Mouse (Mus musculus): ENCODE measurements around the gene Myo15b. TPM values are rescaled to one million over a fixed set of nuclear protein-coding genes. Genes with fewer than 3 reads are reported as not detected.

The Myo15b gene
- polyA plus RNA-seq, 1 experiment from 2014 or later = 0.27 TPM

GRCm38 (mm10) chr11:115894755-115895520 lies 36.7 kb downstream of the Myo15b start:
- Histone ChIP-seq H3K4me2 (no peak overlapping the region), H3K9ac (no peak overlapping the region), H3K36me3 (peaks cover 36% of the 10 kb centered on the region), H3K4me1 (peaks cover 20% of the 10 kb centered on the region), H3K27ac (replicated peaks) (no peak overlapping the region), H3K4me3 (no peak overlapping the region), H3K27me3 (replicated peaks) (no peaks in the 10 kb centered on the region), H3K9me3 (no peaks in the 10 kb centered on the region)
- ATAC-seq (ENCODE audit: extremely low read depth, insufficient number of reproducible peaks, low FRiP score, low TSS enrichment) = no peak
- 54% methylated on average over 14 of the region's 14 CpGs for WGBS

- Histone ChIP-seq H3K4me1 (peaks cover 52% of the 10 kb centered on the region), H3K9ac (peak overlapping the region; percentile 58; the same call in 1 of the 2 replicates), H3K4me2 (no peak overlapping the region), H3K36me3 (peaks cover 27% of the 10 kb centered on the region), H3K27ac (replicated peaks) (peak overlapping the region; percentile 1; the same call in 1 of the 2 replicates), H3K4me3 (no peak overlapping the region), H3K9me3 (no peaks in the 10 kb centered on the region), H3K27me3 (replicated peaks) (no peaks in the 10 kb centered on the region)
- WGBS = 76% methylated on average over 7 of the region's 7 CpGs
- ATAC-seq (ENCODE audit: extremely low read depth, insufficient number of reproducible peaks, low FRiP score, low TSS enrichment) = no peak
Measured at GRCm38 (mm10) chr11:115898446-115898845, 40.2 kb downstream of the Myo15b start.

GRCm38 (mm10) chr11:115898886-115899285 lies 40.7 kb downstream of the Myo15b start:
- Histone ChIP-seq H3K9ac (peak overlapping the region; percentile 58; the same call in 1 of the 2 replicates), H3K27me3 (replicated peaks) (no peaks in the 10 kb centered on the region), H3K4me1 (peaks cover 56% of the 10 kb centered on the region), H3K9me3 (no peaks in the 10 kb centered on the region), H3K36me3 (peaks cover 22% of the 10 kb centered on the region), H3K4me3 (no peak overlapping the region), H3K27ac (replicated peaks) (peak overlapping the region; percentile 99), H3K4me2 (no peak overlapping the region)
- 12% methylated on average over 4 of the region's 4 CpGs for WGBS
- ATAC-seq (ENCODE audit: extremely low read depth, insufficient number of reproducible peaks, low FRiP score, low TSS enrichment) = no peak

GRCm38 (mm10) chr11:115899486-115900266 lies 41.5 kb downstream of the Myo15b start, which contains the start of gene Smim5:
Gene Smim5 (plus strand): TSS chr11:115899966.
- peaks cover 64% of the 10 kb centered on the region for H3K4me1 ChIP-seq
- H3K9me3 ChIP-seq = no peaks in the 10 kb centered on the region
- H3K9ac ChIP-seq = peak within 1 kb of the TSS; percentile 73
- H3K4me2 ChIP-seq = peak within 1 kb of the TSS; percentile 74
- H3K27ac ChIP-seq (replicated peaks) = peak within 1 kb of the TSS; percentile 99
- peaks cover 21% of the 10 kb centered on the region for H3K36me3 ChIP-seq
- H3K27me3 ChIP-seq (replicated peaks) = no peaks in the 10 kb centered on the region
- H3K4me3 ChIP-seq = peak within 1 kb of the TSS; percentile 52
- ATAC-seq (ENCODE audit: extremely low read depth, insufficient number of reproducible peaks, low FRiP score, low TSS enrichment) = peak; percentile 24; the same call in 1 of the 2 replicates
- WGBS = 25% methylated on average over 16 of the region's 16 CpGs

- H3K4me1 ChIP-seq = peaks cover 75% of the 10 kb centered on the region
- no peak for ATAC-seq (ENCODE audit: extremely low read depth, insufficient number of reproducible peaks, low FRiP score, low TSS enrichment)
- peak overlapping the region; percentile 52 for H3K4me3 ChIP-seq
- peaks cover 21% of the 10 kb centered on the region for H3K36me3 ChIP-seq
- no peaks in the 10 kb centered on the region for H3K9me3 ChIP-seq
- WGBS = 45% methylated on average over 8 of the region's 8 CpGs
- peak overlapping the region; percentile 99 for H3K27ac ChIP-seq (replicated peaks)
- H3K4me2 ChIP-seq = peak overlapping the region; percentile 74
- peak overlapping the region; percentile 73 for H3K9ac ChIP-seq
- H3K27me3 ChIP-seq (replicated peaks) = no peaks in the 10 kb centered on the region
Measured at GRCm38 (mm10) chr11:115900561-115901337, 42.5 kb downstream of the Myo15b start.

GRCm38 (mm10) chr11:115901338-115902161 lies 43.3 kb downstream of the Myo15b start:
- peak overlapping the region; percentile 73 for H3K9ac ChIP-seq
- ATAC-seq (ENCODE audit: extremely low read depth, insufficient number of reproducible peaks, low FRiP score, low TSS enrichment) = no peak
- peak overlapping the region; percentile 74 for H3K4me2 ChIP-seq
- H3K9me3 ChIP-seq = no peaks in the 10 kb centered on the region
- H3K4me1 ChIP-seq = peaks cover 83% of the 10 kb centered on the region
- H3K4me3 ChIP-seq = peak overlapping the region; percentile 52
- peaks cover 22% of the 10 kb centered on the region for H3K36me3 ChIP-seq
- peak overlapping the region; percentile 99 for H3K27ac ChIP-seq (replicated peaks)
- 59% methylated on average over 9 of the region's 9 CpGs for WGBS
- H3K27me3 ChIP-seq (replicated peaks) = no peaks in the 10 kb centered on the region

GRCm38 (mm10) chr11:115902177-115902576 lies 44.0 kb downstream of the Myo15b start:
- Histone ChIP-seq H3K4me1 (peaks cover 84% of the 10 kb centered on the region), H3K4me2 (peak overlapping the region; percentile 74), H3K9me3 (no peaks in the 10 kb centered on the region), H3K27ac (replicated peaks) (peak overlapping the region; percentile 99), H3K9ac (peak overlapping the region; percentile 76), H3K4me3 (peak overlapping the region; percentile 52), H3K27me3 (replicated peaks) (no peaks in the 10 kb centered on the region), H3K36me3 (peaks cover 22% of the 10 kb centered on the region)
- WGBS = 42% methylated on average over 5 of the region's 5 CpGs
- ATAC-seq (ENCODE audit: extremely low read depth, insufficient number of reproducible peaks, low FRiP score, low TSS enrichment) = no peak; the same call in 1 of the 2 replicates

GRCm38 (mm10) chr11:115902831-115903230 lies 44.6 kb downstream of the Myo15b start:
- H3K4me3 ChIP-seq = peak overlapping the region; percentile 52; the same call in 1 of the 2 replicates
- H3K4me2 ChIP-seq = peak overlapping the region; percentile 74
- no peaks in the 10 kb centered on the region for H3K27me3 ChIP-seq (replicated peaks)
- no peaks in the 10 kb centered on the region for H3K9me3 ChIP-seq
- H3K9ac ChIP-seq = peak overlapping the region; percentile 76
- no peak for ATAC-seq (ENCODE audit: extremely low read depth, insufficient number of reproducible peaks, low FRiP score, low TSS enrichment)
- WGBS = 30% methylated on average over 1 of the region's 1 CpGs
- peaks cover 28% of the 10 kb centered on the region for H3K36me3 ChIP-seq
- H3K4me1 ChIP-seq = peaks cover 84% of the 10 kb centered on the region
- peak overlapping the region; percentile 99 for H3K27ac ChIP-seq (replicated peaks)

- H3K27ac ChIP-seq (replicated peaks) = peak overlapping the region; percentile 99
- peaks cover 81% of the 10 kb centered on the region for H3K4me1 ChIP-seq
- peak; percentile 79 for ATAC-seq (ENCODE audit: extremely low read depth, insufficient number of reproducible peaks, low FRiP score, low TSS enrichment)
- WGBS = 27% methylated on average over 11 of the region's 11 CpGs
- H3K9ac ChIP-seq = peak overlapping the region; percentile 76
- H3K27me3 ChIP-seq (replicated peaks) = no peaks in the 10 kb centered on the region
- peak overlapping the region; percentile 74 for H3K4me2 ChIP-seq
- no peaks in the 10 kb centered on the region for H3K9me3 ChIP-seq
- peaks cover 35% of the 10 kb centered on the region for H3K36me3 ChIP-seq
- no peak overlapping the region for H3K4me3 ChIP-seq
Measured at GRCm38 (mm10) chr11:115903384-115904230, 45.4 kb downstream of the Myo15b start.

All from heart, embryonic 13.5 days (tissue).